Mouse (Mus musculus): ENCODE data around the gene Olfr870. TPM values are rescaled to one million over a fixed set of nuclear protein-coding genes. Genes with fewer than 3 reads are reported as not detected.
"Not testable (repeated sequence)": the region's sequence is repeated elsewhere in the genome, so short reads cannot be mapped to it uniquely, and the experiment has no call there.

Olfr870 gene
- 0.32 TPM in 1 of 2 replicates, not detected in the other for polyA plus RNA-seq (2012; ENCODE audit: insufficient read depth, insufficient read length, missing spikeins)

GRCm38 (mm10) chr9:20173957-20174356, at the start of gene Olfr870:
TSS of gene Olfr870 (minus strand) at chr9:20174057.
- Histone ChIP-seq H3K27ac (ENCODE audit: insufficient read depth, low read depth, low read length) (no peak within 1 kb of the TSS), H3K4me3 (ENCODE audit: insufficient read depth, low read length) (no peak within 1 kb of the TSS), H3K4me1 (ENCODE audit: control insufficient read depth, insufficient read depth, low read length) (no peaks in the 10 kb centered on the region)
- TF ChIP-seq POLR2A (IDR thresholded peaks at IDR 0.05; ENCODE audit: borderline replicate concordance, low read depth, low read length) (no peak), CTCF (IDR thresholded peaks at IDR 0.05; ENCODE audit: low read depth, low read length) (no peak)

- TF ChIP-seq CTCF (IDR thresholded peaks at IDR 0.05; ENCODE audit: low read depth, low read length) (no peak), POLR2A (IDR thresholded peaks at IDR 0.05; ENCODE audit: borderline replicate concordance, low read depth, low read length) (no peak)
- Histone ChIP-seq H3K4me1 (ENCODE audit: control insufficient read depth, insufficient read depth, low read length) (no peaks in the 10 kb centered on the region), H3K4me3 (ENCODE audit: insufficient read depth, low read length) (no peak within 1 kb of the TSS), H3K27ac (ENCODE audit: insufficient read depth, low read depth, low read length) (no peak within 1 kb of the TSS)
These were observed 38.0 kb upstream of the Olfr870 start, which contains the start of gene Olfr871 for GRCm38 (mm10) chr9:20211907-20212306. TSS of gene Olfr871 (plus strand) at chr9:20212207.

GRCm38 (mm10) chr9:20211477-20211876, 37.6 kb upstream of the Olfr870 start:
- no peak overlapping the region for H3K27ac ChIP-seq (ENCODE audit: insufficient read depth, low read depth, low read length)

GRCm38 (mm10) chr9:20210812-20211211, 37.0 kb upstream of the Olfr870 start:
- H3K4me3 ChIP-seq (ENCODE audit: insufficient read depth, low read length), result no peak overlapping the region
- no peak for TF ChIP-seq POLR2A (IDR thresholded peaks at IDR 0.05; ENCODE audit: borderline replicate concordance, low read depth, low read length)
- no peak for TF ChIP-seq CTCF (IDR thresholded peaks at IDR 0.05; ENCODE audit: low read depth, low read length)
- no peak overlapping the region for H3K27ac ChIP-seq (ENCODE audit: insufficient read depth, low read depth, low read length)
- H3K4me1 ChIP-seq (ENCODE audit: control insufficient read depth, insufficient read depth, low read length), result no peaks in the 10 kb centered on the region

More at GRCm38 (mm10) chr9:20211477-20211876, 37.6 kb upstream of the Olfr870 start:
- TF ChIP-seq POLR2A (IDR thresholded peaks at IDR 0.05; ENCODE audit: borderline replicate concordance, low read depth, low read length), result no peak
- no peak for TF ChIP-seq CTCF (IDR thresholded peaks at IDR 0.05; ENCODE audit: low read depth, low read length)
- no peaks in the 10 kb centered on the region for H3K4me1 ChIP-seq (ENCODE audit: control insufficient read depth, insufficient read depth, low read length)
- no peak overlapping the region for H3K4me3 ChIP-seq (ENCODE audit: insufficient read depth, low read length)

GRCm38 (mm10) chr9:20203413-20203984, 29.6 kb upstream of the Olfr870 start:
- H3K27ac ChIP-seq (ENCODE audit: insufficient read depth, low read depth, low read length), result not testable (repeated sequence)

GRCm38 (mm10) chr9:20202131-20202530, 28.3 kb upstream of the Olfr870 start:
- H3K4me3 ChIP-seq (ENCODE audit: insufficient read depth, low read length), result no peak overlapping the region
- H3K4me1 ChIP-seq (ENCODE audit: control insufficient read depth, insufficient read depth, low read length), result no peaks in the 10 kb centered on the region
- no peak overlapping the region for H3K27ac ChIP-seq (ENCODE audit: insufficient read depth, low read depth, low read length)
- TF ChIP-seq CTCF (IDR thresholded peaks at IDR 0.05; ENCODE audit: low read depth, low read length) (no peak), POLR2A (IDR thresholded peaks at IDR 0.05; ENCODE audit: borderline replicate concordance, low read depth, low read length) (no peak)

More at GRCm38 (mm10) chr9:20203413-20203984, 29.6 kb upstream of the Olfr870 start:
- H3K4me3 ChIP-seq (ENCODE audit: insufficient read depth, low read length); H3K4me1 ChIP-seq (ENCODE audit: control insufficient read depth, insufficient read depth, low read length): not testable (repeated sequence)

GRCm38 (mm10) chr9:20179463-20179862, 5.6 kb upstream of the Olfr870 start:
- TF ChIP-seq CTCF (IDR thresholded peaks at IDR 0.05; ENCODE audit: low read depth, low read length) (no peak), POLR2A (IDR thresholded peaks at IDR 0.05; ENCODE audit: borderline replicate concordance, low read depth, low read length) (no peak)
- H3K4me1 ChIP-seq (ENCODE audit: control insufficient read depth, insufficient read depth, low read length), result no peaks in the 10 kb centered on the region
- no peak overlapping the region for H3K27ac ChIP-seq (ENCODE audit: insufficient read depth, low read depth, low read length)
- H3K4me3 ChIP-seq (ENCODE audit: insufficient read depth, low read length), result no peak overlapping the region

- no peaks in the 10 kb centered on the region for H3K4me1 ChIP-seq (ENCODE audit: control insufficient read depth, insufficient read depth, low read length)
- no peak overlapping the region for H3K27ac ChIP-seq (ENCODE audit: insufficient read depth, low read depth, low read length)
- H3K4me3 ChIP-seq (ENCODE audit: insufficient read depth, low read length), result no peak overlapping the region
- TF ChIP-seq CTCF (IDR thresholded peaks at IDR 0.05; ENCODE audit: low read depth, low read length) (no peak), POLR2A (IDR thresholded peaks at IDR 0.05; ENCODE audit: borderline replicate concordance, low read depth, low read length) (no peak)
These were observed 24.2 kb downstream of the Olfr870 start for GRCm38 (mm10) chr9:20149706-20150105.

GRCm38 (mm10) chr9:20128709-20129108, 45.1 kb downstream of the Olfr870 start, which contains the start of gene Olfr869:
TSS of gene Olfr869 (plus strand) at chr9:20129009.
- Histone ChIP-seq H3K4me3 (ENCODE audit: insufficient read depth, low read length) (no peak within 1 kb of the TSS), H3K4me1 (ENCODE audit: control insufficient read depth, insufficient read depth, low read length) (no peaks in the 10 kb centered on the region), H3K27ac (ENCODE audit: insufficient read depth, low read depth, low read length) (no peak within 1 kb of the TSS)
- TF ChIP-seq CTCF (IDR thresholded peaks at IDR 0.05; ENCODE audit: low read depth, low read length) (no peak), POLR2A (IDR thresholded peaks at IDR 0.05; ENCODE audit: borderline replicate concordance, low read depth, low read length) (no peak)

Other genes with a start within 250 kb of the Olfr870 start
- gene Olfr866, start 146.0 kb downstream of the Olfr870 start, polyA plus RNA-seq (2012; ENCODE audit: insufficient read depth, insufficient read length, missing spikeins), result not detected in 2 replicates
- gene Olfr867, start 116.5 kb downstream of the Olfr870 start, polyA plus RNA-seq (2012; ENCODE audit: insufficient read depth, insufficient read length, missing spikeins), result not detected in 2 replicates
- not detected in 2 replicates for gene Olfr868, start 75.4 kb downstream of the Olfr870 start, polyA plus RNA-seq (2012; ENCODE audit: insufficient read depth, insufficient read length, missing spikeins)
- gene Olfr869, start 45.0 kb downstream of the Olfr870 start, polyA plus RNA-seq (2012; ENCODE audit: insufficient read depth, insufficient read length, missing spikeins), result not detected in 2 replicates
- not detected in 2 replicates for gene Olfr871, start 38.1 kb upstream of the Olfr870 start, polyA plus RNA-seq (2012; ENCODE audit: insufficient read depth, insufficient read length, missing spikeins)
- gene Olfr872, start 63.1 kb upstream of the Olfr870 start, polyA plus RNA-seq (2012; ENCODE audit: insufficient read depth, insufficient read length, missing spikeins), result not detected in 2 replicates
- not detected in 2 replicates for gene Olfr39, start 108.3 kb upstream of the Olfr870 start, polyA plus RNA-seq (2012; ENCODE audit: insufficient read depth, insufficient read length, missing spikeins)
- not detected in 2 replicates for gene Olfr873, start 124.5 kb upstream of the Olfr870 start, polyA plus RNA-seq (2012; ENCODE audit: insufficient read depth, insufficient read length, missing spikeins)
- not detected in 2 replicates for gene Olfr18, start 162.0 kb upstream of the Olfr870 start, polyA plus RNA-seq (2012; ENCODE audit: insufficient read depth, insufficient read length, missing spikeins)
- gene Zfp560, start 211.1 kb upstream of the Olfr870 start, polyA plus RNA-seq (2012; ENCODE audit: insufficient read depth, insufficient read length, missing spikeins), result 17.3 and 17.7 TPM in 2 replicates

Data from bone marrow macrophage, adult 2 months (primary cell).